Mouse (Mus musculus) heart, adult 2 months (tissue): ENCODE measurements around the gene Vipr1.

ENCODE experiments used
- CTCF ChIP-seq: fragments of 200-600 bp; IDR thresholded peaks from 2 replicates; pipeline ENCODE4 v1.8.1; 2022; ENCODE audit warnings: antibody characterized with exemption, mild to moderate bottlenecking, moderate library complexity
- EP300 ChIP-seq: fragments of 200-500 bp; IDR thresholded peaks from 2 replicates; pipeline ENCODE4 v1.6.1; 2011; ENCODE audit warnings: low read depth, low read length, control low read depth; ENCODE audit not compliant: insufficient read depth
- POLR2A ChIP-seq: fragments of 200-500 bp; IDR thresholded peaks from 2 replicates; pipeline ENCODE4 v1.6.1; 2011; ENCODE audit warnings: mild to moderate bottlenecking, low read depth, low read length, control low read depth; ENCODE audit not compliant: insufficient read depth

DNA sequence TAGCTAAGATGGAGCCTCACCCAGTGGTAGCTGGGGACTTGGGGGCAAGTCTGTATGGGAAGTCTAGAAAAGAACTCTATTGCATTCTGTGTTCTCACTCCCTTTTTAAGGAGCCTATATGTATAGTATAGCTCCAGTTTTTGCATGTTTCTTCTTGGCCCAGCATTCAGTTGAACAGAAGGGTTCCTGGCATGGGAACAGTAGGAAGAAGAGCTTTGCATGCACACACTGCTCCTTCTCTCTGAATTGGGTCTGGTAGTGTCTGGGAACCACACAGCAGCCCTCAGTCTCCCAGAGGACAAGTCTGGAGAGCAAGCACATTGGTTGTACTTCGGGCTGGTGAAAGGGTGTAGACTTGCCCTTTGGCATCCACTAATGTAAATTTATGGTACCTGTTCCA lies 11.9 kb upstream of the Vipr1 start:
- TF ChIP-seq CTCF (no peak), EP300 (no peak), POLR2A (no peak)
